Comparison of ENCODE assay signal across 8 mouse cellular contexts in the genomic region with DNA sequence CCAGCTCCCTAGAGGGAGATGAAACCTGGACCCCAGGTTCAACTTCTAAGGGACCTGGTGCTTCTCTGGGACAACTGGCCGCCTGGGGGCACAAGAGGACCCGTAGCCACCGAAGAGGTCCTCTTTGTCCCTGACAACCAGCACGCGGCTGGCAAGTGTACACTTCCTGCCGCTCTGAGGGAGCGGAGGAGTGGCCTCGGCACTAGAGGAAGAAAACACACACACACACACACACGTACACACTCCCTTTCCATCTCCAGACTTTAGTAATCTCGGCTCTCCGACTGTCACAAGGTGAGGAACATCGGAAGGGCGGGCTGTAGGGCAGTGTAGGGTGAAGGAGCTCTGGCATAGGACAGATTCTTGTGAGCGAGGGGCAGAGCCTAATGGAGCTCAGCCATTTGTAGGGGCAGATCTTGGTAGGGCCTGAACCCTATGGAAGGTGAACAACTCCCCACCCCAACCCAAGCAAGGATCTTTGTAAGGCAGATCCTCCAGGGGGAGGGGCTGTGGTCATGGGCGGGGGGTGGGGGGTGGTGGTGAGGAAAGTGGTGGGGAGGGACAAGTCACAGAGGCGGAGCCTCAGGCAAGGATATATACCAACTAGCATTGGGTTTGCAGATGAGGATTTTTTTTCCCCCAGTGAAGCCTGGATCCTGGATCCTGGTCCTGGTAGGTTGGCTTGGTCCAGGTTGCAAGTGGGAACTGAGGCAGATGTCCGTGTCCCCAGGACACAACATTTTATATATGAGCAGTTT. TPM values are rescaled to one million over a fixed set of nuclear protein-coding genes. Genes with fewer than 3 reads are reported as not detected.
DNase-seq lines count a peak whose midpoint lies in the region; ATAC-seq and TF ChIP-seq lines count a peak whose summit lies in the region.

No protein-coding gene starts in this region.

- DNase-seq in ES-CJ7 (ENCODE audit: low read depth, low spot score): peak; percentile 93
- peak; percentile 38 for DNase-seq in cerebellum, adult 11 months
- peak; percentile 71 for DNase-seq in heart, postnatal 25 days (ENCODE audit: low spot score)
- peak; percentile 16 to 29 for DNase-seq in layer of hippocampus, adult 2 months (ENCODE audit: low spot score in 2 of 2)
- DNase-seq in lung, postnatal 10 days: peak; percentile 96
- peak; percentile 49 for DNase-seq in ovary, postnatal 10 days (ENCODE audit: low spot score)
- DNase-seq in thymus, postnatal 10 days (ENCODE audit: low spot score in 2 of 2): peak; percentile 49 to 57

- H3K27ac ChIP-seq in forebrain, embryonic 13.5 days: peak overlapping the region; percentile 31; the same call in 1 of the 2 replicates
- no peak overlapping the region for H3K27ac ChIP-seq in layer of hippocampus, adult 2 months

- no peaks in the 10 kb centered on the region for H3K27me3 ChIP-seq in forebrain, embryonic 13.5 days

- no peaks in the 10 kb centered on the region for H3K36me3 ChIP-seq in forebrain, embryonic 13.5 days (ENCODE audit: poor library complexity, severe bottlenecking)

- H3K4me3 ChIP-seq in forebrain, embryonic 13.5 days: peak overlapping the region; percentile 39
- H3K4me3 ChIP-seq in layer of hippocampus, adult 2 months: peak overlapping the region; percentile 49

- H3K9ac ChIP-seq in forebrain, embryonic 13.5 days: peak overlapping the region; percentile 66

- peaks cover 14% of the 10 kb centered on the region; the same call in 1 of the 2 replicates for H3K4me1 ChIP-seq in forebrain, embryonic 13.5 days

- 12% methylated on average over 17 of the region's 17 CpGs for WGBS in forebrain, embryonic 13.5 days

- intact Hi-C loops in heart, postnatal 25 days (cut with DNase I): loop anchor here (1.0 to 2.0 kb wide), 3 partner anchors 18 to 132 kb away; a partner anchor contains a TSS

- no peaks in the 10 kb centered on the region; the same call in 1 of the 2 replicates for H3K9me3 ChIP-seq in forebrain, embryonic 13.5 days (replicated peaks)

- TF ChIP-seq CTCF in layer of hippocampus, adult 2 months (conservative IDR thresholded peaks at IDR 0.05): peak; percentile 81

- peak; percentile 92 for ATAC-seq in forebrain, embryonic 13.5 days

- H3K4me2 ChIP-seq in forebrain, embryonic 13.5 days: peak overlapping the region; percentile 64

RNA-seq across cellular contexts. Expression of a gene that starts 10.5 kb away (rescaled TPM):
- 222 and 245 TPM in 2 replicates for polyA plus RNA-seq in forebrain, embryonic 13.5 days (2015; fragmentation: Nextera tagmentation; extraction: Ambion mirVana)
- total RNA-seq in heart, postnatal 25 days (2021): 10 to 100 TPM; 91.2 to 95.6 TPM
- 100 to 1,000 TPM; 395 to 419 TPM for total RNA-seq in layer of hippocampus, adult 2 months (2021)

RNA-seq across cellular contexts. Expression of a gene that starts 16.5 kb away (rescaled TPM):
- 65.3 and 75.9 TPM in 2 replicates for polyA plus RNA-seq in forebrain, embryonic 13.5 days (2015; fragmentation: Nextera tagmentation; extraction: Ambion mirVana)
- total RNA-seq in heart, postnatal 25 days (2021): 1 to 10 TPM; 4.7 TPM
- 10 to 100 TPM; 64.9 to 77.6 TPM for total RNA-seq in layer of hippocampus, adult 2 months (2021)

Comparison
In these comparisons a context has a peak if more than half of its experiments do, and no peak if none do; other contexts are left out.
1. DNase-seq: peak in every context shown above with its lines; median percentile 96 in lung, postnatal 10 days; 93 in ES-CJ7; 71 in heart, postnatal 25 days; 53 in thymus, postnatal 10 days; 49 in ovary, postnatal 10 days; 38 in cerebellum, adult 11 months; 22 in layer of hippocampus, adult 2 months.
2. RNA of a gene that starts 10.5 kb away (total RNA-seq): 395 to 419 TPM in layer of hippocampus, adult 2 months; 91.2 to 95.6 TPM in heart, postnatal 25 days; every median in the first group is over 4 times any median in the second.
3. RNA of a gene that starts 16.5 kb away (total RNA-seq): 64.9 to 77.6 TPM in layer of hippocampus, adult 2 months; 4.7 TPM in heart, postnatal 25 days; every median in the first group is over 10 times any median in the second.